Mouse (Mus musculus) ES-E14 (cell line): Measurements from ENCODE around the gene Bex6. TPM values are rescaled to one million over a fixed set of nuclear protein-coding genes. Genes with fewer than 3 reads are reported as not detected.

Source experiments
- DNase-seq: peaks from one replicate; pipeline ENCODE4 v3.0.0-alpha.2; 2013; ENCODE audit warnings: low read depth, low spot score
- H3K27ac ChIP-seq: 2 replicates; pipeline ENCODE4 v1.5.1; 2012; ENCODE audit warnings: low read depth, mild to moderate bottlenecking, low read length, moderate library complexity, mixed read lengths; ENCODE audit not compliant: poor library complexity, insufficient read depth, severe bottlenecking
- H3K36me3 ChIP-seq: 2 replicates; pipeline ENCODE4 v1.6.1; 2012; ENCODE audit warnings: mild to moderate bottlenecking, low read length, moderate library complexity, mixed read lengths; ENCODE audit not compliant: control insufficient read depth, poor library complexity, insufficient read depth, severe bottlenecking
- H3K4me1 ChIP-seq, 2 experiments: fragments of 150-350 bp in 1 of 2; sonication (generic) in 1 of 2; 2 replicates each; pipeline ENCODE4 v1.6.1; 2012; ENCODE audit warnings: low read length in 2 of 2, mild to moderate bottlenecking in 1 of 2, mixed read lengths in 1 of 2; ENCODE audit not compliant: control insufficient read depth in 2 of 2, insufficient read depth in 2 of 2, poor library complexity in 1 of 2
- H3K4me3 ChIP-seq, 2 experiments: fragments of 150-350 bp in 1 of 2; sonication (generic) in 1 of 2; 2 replicates each; pipeline ENCODE4 v1.5.1; 2012; ENCODE audit warnings: low read length in 2 of 2, low read depth in 1 of 2, mild to moderate bottlenecking in 1 of 2, mixed read lengths in 1 of 2; ENCODE audit not compliant: insufficient read depth in 1 of 2, poor library complexity in 1 of 2, severe bottlenecking in 1 of 2
- H3K9ac ChIP-seq: 2 replicates; pipeline ENCODE4 v1.6.1; 2012; ENCODE audit warnings: low read depth, mild to moderate bottlenecking, low read length, mixed read lengths; ENCODE audit not compliant: poor library complexity, insufficient read depth, severe bottlenecking
- H3K9me3 ChIP-seq: fragments of 150-350 bp; sonication (generic); 2 replicates; pipeline ENCODE4 v1.6.1; 2012; ENCODE audit warnings: low read depth, mild to moderate bottlenecking, low read length; ENCODE audit not compliant: control insufficient read depth, insufficient read depth
- CHD2 ChIP-seq: IDR thresholded peaks from 2 replicates; pipeline ENCODE4 v1.6.1; 2014; ENCODE audit warnings: mild to moderate bottlenecking, low read depth, low read length, inconsistent platforms
- HCFC1 ChIP-seq: IDR thresholded peaks from 2 replicates; pipeline ENCODE4 v1.6.1; 2012; ENCODE audit warnings: low read length, inconsistent platforms, borderline replicate concordance; ENCODE audit not compliant: insufficient read depth
- MAFK ChIP-seq: IDR thresholded peaks from 2 replicates; pipeline ENCODE4 v1.6.1; 2014; ENCODE audit warnings: mild to moderate bottlenecking, low read depth, low read length, inconsistent platforms; ENCODE audit not compliant: insufficient read depth
- ZC3H11A ChIP-seq: IDR thresholded peaks from 2 replicates; pipeline ENCODE4 v1.6.1; 2012; ENCODE audit warnings: low read depth, mild to moderate bottlenecking, inconsistent platforms, low read length, borderline replicate concordance
- ZNF384 ChIP-seq: IDR thresholded peaks from 2 replicates; pipeline ENCODE4 v1.6.1; 2012; ENCODE audit warnings: low read depth, low read length, inconsistent platforms
- in situ Hi-C, 2 experiments: fragments of 600-800 bp; cut with MboI; formaldehyde crosslinking; loops; one replicate each; pipeline ENCODE4 v1.15.1; 2025; ENCODE audit warnings: low sequenced_read_pairs in 2 of 2, inconsistent platforms in 1 of 2; ENCODE audit not compliant: unreplicated experiment in 2 of 2
- total RNA-seq: library from RNA; depleted of rRNA; stranded (reverse); fragments of 300-350 nt; gene quantifications from 2 replicates; pipeline ENCODE4 v1.2.3, GENCODE M21; 2012

Gene Bex6
- total RNA-seq, 1 experiment, result 1.4 TPM

DNA sequence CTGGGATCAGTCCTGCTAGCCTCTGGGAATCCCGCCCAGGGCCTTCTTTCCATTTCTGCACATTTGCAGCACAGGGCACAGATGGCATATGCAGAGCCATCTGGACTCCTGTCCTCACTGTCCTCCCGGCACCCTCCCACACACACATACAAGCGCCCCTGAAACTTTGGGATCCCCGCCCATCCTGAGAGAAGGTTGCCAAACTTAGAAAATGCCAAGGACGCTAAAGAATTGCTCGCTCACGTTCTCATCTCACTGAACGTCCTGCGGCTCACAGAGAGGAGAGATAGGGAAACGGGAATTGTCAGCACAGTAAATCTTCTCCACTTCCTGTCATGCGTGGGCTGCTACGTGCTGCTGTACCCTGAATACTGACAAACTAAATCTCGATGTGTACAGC, 25.2 kb upstream of the Bex6 start:
- H3K36me3 ChIP-seq, result no peaks in the 10 kb centered on the region
- in situ Hi-C loops, result no loop called here
- H3K4me3 ChIP-seq, result no peak overlapping the region
- no peaks in the 10 kb centered on the region for H3K4me1 ChIP-seq
- no peak overlapping the region for H3K27ac ChIP-seq
- H3K9ac ChIP-seq, result no peak overlapping the region
- no peak for TF ChIP-seq CHD2
- no peak for TF ChIP-seq ZNF384
- no peak for TF ChIP-seq MAFK
- TF ChIP-seq ZC3H11A, result no peak
- no peak for TF ChIP-seq HCFC1
- no peak for DNase-seq
- no peaks in the 10 kb centered on the region for H3K9me3 ChIP-seq

DNA sequence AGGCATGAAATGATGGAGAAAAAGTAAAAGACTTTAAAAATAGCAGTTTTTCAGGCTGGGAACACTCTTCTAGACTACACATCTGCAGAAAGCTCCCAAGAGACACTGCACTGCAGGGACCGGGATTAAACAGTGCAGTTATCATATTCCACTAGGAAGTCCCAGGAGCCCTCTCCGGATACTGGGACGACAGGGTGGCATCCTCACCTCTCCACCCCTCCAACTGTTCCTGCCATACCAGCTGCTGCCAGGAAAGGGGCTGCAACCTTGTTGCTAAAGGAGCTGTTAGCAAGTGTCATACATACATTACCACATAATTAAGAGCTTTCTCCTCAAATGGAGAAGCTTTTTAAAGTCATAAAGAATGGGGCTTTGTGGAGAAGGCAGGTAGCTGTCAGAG, 22.9 kb upstream of the Bex6 start:
- no peak for DNase-seq
- TF ChIP-seq ZNF384, result no peak
- no peak for TF ChIP-seq MAFK

DNA sequence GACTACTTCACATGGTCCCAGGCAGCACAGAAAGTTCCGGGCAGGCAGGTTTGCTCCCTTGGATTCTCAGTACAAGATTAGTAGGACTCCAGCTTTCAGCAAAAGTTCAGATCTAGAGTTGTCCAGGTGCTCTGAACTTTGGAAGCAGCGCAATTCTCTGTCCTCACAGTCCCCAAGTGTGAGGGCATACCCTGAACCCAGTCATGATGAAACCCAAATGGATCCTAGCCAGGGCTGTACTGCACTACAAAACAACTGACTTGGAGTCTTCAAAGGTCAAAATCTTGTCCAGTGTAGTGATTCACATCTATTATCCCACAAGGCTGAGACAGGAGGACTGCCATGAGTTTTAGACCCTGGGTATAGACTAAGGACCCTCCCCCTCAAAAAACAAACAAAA, 22.3 kb upstream of the Bex6 start:
- Histone ChIP-seq H3K9ac (no peak overlapping the region), H3K9me3 (no peaks in the 10 kb centered on the region), H3K36me3 (no peaks in the 10 kb centered on the region), H3K4me3 (no peak overlapping the region), H3K27ac (no peak overlapping the region), H3K4me1 (no peaks in the 10 kb centered on the region)
- in situ Hi-C loops, result no loop called here
- TF ChIP-seq ZC3H11A (no peak), HCFC1 (no peak), ZNF384 (no peak), CHD2 (no peak), MAFK (no peak)
- DNase-seq, result no peak

More for the DNA sequence above, 22.9 kb upstream of the Bex6 start:
- Histone ChIP-seq H3K9me3 (no peaks in the 10 kb centered on the region), H3K9ac (no peak overlapping the region), H3K36me3 (no peaks in the 10 kb centered on the region), H3K27ac (no peak overlapping the region), H3K4me1 (no peaks in the 10 kb centered on the region), H3K4me3 (no peak overlapping the region)
- in situ Hi-C loops, result no loop called here

DNA sequence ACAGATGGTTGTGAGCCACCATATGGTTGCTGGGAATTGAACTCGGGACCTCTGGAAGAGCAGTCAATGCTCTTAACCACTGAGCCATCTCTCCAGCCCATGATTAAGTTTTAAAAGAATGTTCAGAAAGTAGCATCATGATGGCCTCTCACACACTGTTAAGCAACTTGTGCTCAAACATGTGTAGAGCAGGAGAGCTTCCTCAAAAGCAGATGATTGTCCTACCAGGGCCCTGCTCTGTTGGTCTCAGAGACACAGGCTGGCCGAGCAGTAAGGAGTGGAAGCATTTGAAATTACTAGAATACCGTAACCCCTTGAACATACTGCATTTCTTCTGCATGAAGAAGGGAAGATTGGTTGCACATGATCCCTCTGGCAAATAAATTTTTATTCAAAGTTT, 20.7 kb upstream of the Bex6 start:
- no peak overlapping the region for H3K27ac ChIP-seq
- no peaks in the 10 kb centered on the region for H3K4me1 ChIP-seq
- H3K9ac ChIP-seq, result no peak overlapping the region
- in situ Hi-C loops, result no loop called here
- TF ChIP-seq ZNF384 (no peak), CHD2 (no peak), MAFK (no peak), HCFC1 (no peak), ZC3H11A (no peak)
- no peaks in the 10 kb centered on the region for H3K9me3 ChIP-seq
- DNase-seq, result no peak
- no peaks in the 10 kb centered on the region for H3K36me3 ChIP-seq
- H3K4me3 ChIP-seq, result no peak overlapping the region

DNA sequence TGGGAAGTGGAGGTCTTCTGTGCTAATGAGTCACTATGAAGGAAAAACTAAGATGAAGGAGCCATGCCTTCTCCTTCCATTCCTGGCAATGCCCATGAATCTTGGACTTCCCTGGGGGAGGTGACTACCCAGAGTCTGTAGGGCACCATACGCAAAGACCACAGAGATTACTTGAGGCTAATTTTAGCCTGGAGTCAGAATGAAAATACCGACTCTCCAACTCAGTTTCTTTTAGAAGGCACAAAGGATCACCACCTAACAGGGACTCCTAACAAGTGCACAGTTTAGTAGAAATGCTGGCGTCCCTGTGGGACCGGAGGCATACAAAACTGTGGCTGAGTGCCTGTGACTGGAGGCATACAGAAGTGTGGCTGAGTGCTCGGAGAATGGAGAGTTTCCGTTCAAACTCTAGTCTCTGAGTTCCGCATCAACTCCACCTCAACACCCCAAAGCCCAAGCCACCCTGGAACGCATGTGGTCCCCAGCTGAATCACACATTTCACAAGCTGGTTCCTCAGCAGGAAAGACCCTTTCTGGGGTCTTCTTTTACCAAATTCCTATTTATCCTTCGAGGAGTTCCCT, 18.8 kb upstream of the Bex6 start:
- in situ Hi-C loops, result no loop called here
- Histone ChIP-seq H3K9me3 (no peaks in the 10 kb centered on the region), H3K9ac (no peak overlapping the region), H3K4me1 (peaks cover 0 to 6% of the 10 kb centered on the region in 2 experiments; a peak in 2 of 4 replicates), H3K36me3 (no peaks in the 10 kb centered on the region), H3K27ac (no peak overlapping the region), H3K4me3 (no peak overlapping the region)
- DNase-seq, result no peak
- TF ChIP-seq CHD2 (no peak), ZC3H11A (no peak), MAFK (no peak), ZNF384 (no peak), HCFC1 (no peak)
